Mouse (Mus musculus) granulocyte monocyte progenitor cell, adult 5-6 weeks (primary cell): ENCODE data around the gene Emg1. TPM values are rescaled to one million over a fixed set of nuclear protein-coding genes. Genes with fewer than 3 reads are reported as not detected.

ENCODE experiments used
- ATAC-seq: replicated peaks from 2 replicates; pipeline ENCODE4 v1.8.0; 2016; ENCODE audit warnings: mild to moderate bottlenecking, moderate TSS enrichment, inconsistent platforms; ENCODE audit not compliant: poor library complexity, severe bottlenecking
- total RNA-seq, 2 experiments: library from RNA; stranded (forward) in 1 of 2; stranded (reverse) in 1 of 2; fragments of 200-712, 200-1000 nt in 1 of 2; fragments of >200 nt in 1 of 2; fragmentation: Nextera tagmentation in 1 of 2; gene quantifications; 2 replicates each; pipeline ENCODE4 v1.2.3; 2014 to 2017

Emg1 gene
- total RNA-seq, 2 experiments from 2014 or later = 201 to 209 TPM

- no peak for ATAC-seq
Measured at GRCm38 (mm10) chr6:124655893-124656292, 56.1 kb downstream of the Emg1 start.

Other genes starting within 250 kb of the Emg1 start
- gene Clstn3, start 247.4 kb downstream of the Emg1 start, total RNA-seq (2014; fragmentation: Nextera tagmentation) = 7.5 and 17.8 TPM in 2 replicates
- gene Clstn3, start 247.4 kb downstream of the Emg1 start, total RNA-seq (2017) = 8.6 and 11.6 TPM in 2 replicates
- gene C1rl, start 219.1 kb downstream of the Emg1 start, total RNA-seq (2014; fragmentation: Nextera tagmentation) = 6.8 and 7.0 TPM in 2 replicates
- gene C1rl, start 219.1 kb downstream of the Emg1 start, total RNA-seq (2017) = 5.9 and 8.6 TPM in 2 replicates
- 3.5 and 7.7 TPM in 2 replicates for gene C1ra, start 199.8 kb downstream of the Emg1 start, total RNA-seq (2014; fragmentation: Nextera tagmentation)
- 4.9 and 5.5 TPM in 2 replicates for gene C1ra, start 199.8 kb downstream of the Emg1 start, total RNA-seq (2017)
- not detected in 2 replicates for gene C1s1, start 169.8 kb downstream of the Emg1 start, total RNA-seq (2014; fragmentation: Nextera tagmentation)
- 0.13 TPM in 1 of 2 replicates, not detected in the other for gene C1s1, start 169.8 kb downstream of the Emg1 start, total RNA-seq (2017)
- not detected in 2 replicates for gene C1rb, start 141.9 kb downstream of the Emg1 start, total RNA-seq (2014; fragmentation: Nextera tagmentation)
- gene C1rb, start 141.9 kb downstream of the Emg1 start, total RNA-seq (2017) = not detected in 2 replicates
- not detected in 2 replicates for gene C1s2, start 76.1 kb downstream of the Emg1 start, total RNA-seq (2014; fragmentation: Nextera tagmentation)
- gene C1s2, start 76.1 kb downstream of the Emg1 start, total RNA-seq (2017) = not detected in 2 replicates
- 38.3 and 52.1 TPM in 2 replicates for gene Lpcat3, start 49.2 kb downstream of the Emg1 start, total RNA-seq (2014; fragmentation: Nextera tagmentation)
- gene Lpcat3, start 49.2 kb downstream of the Emg1 start, total RNA-seq (2017) = 23.1 and 29.3 TPM in 2 replicates
- gene Phb2, start 158 bp upstream of the Emg1 start, total RNA-seq (2014; fragmentation: Nextera tagmentation) = 310 and 315 TPM in 2 replicates
- gene Phb2, start 158 bp upstream of the Emg1 start, total RNA-seq (2017) = 320 and 326 TPM in 2 replicates
- 169 and 206 TPM in 2 replicates for gene Ptpn6, start 26.5 kb upstream of the Emg1 start, total RNA-seq (2014; fragmentation: Nextera tagmentation)
- 327 and 371 TPM in 2 replicates for gene Ptpn6, start 26.5 kb upstream of the Emg1 start, total RNA-seq (2017)
- 177 and 222 TPM in 2 replicates for gene Grcc10, start 29.2 kb upstream of the Emg1 start, total RNA-seq (2014; fragmentation: Nextera tagmentation)
- gene Grcc10, start 29.2 kb upstream of the Emg1 start, total RNA-seq (2017) = 109 and 136 TPM in 2 replicates
- gene Gm45234, start 43.8 kb upstream of the Emg1 start, total RNA-seq (2014; fragmentation: Nextera tagmentation) = not detected in 2 replicates
- gene Gm45234, start 43.8 kb upstream of the Emg1 start, total RNA-seq (2017) = not detected in 2 replicates
- gene Atn1, start 44.3 kb upstream of the Emg1 start, total RNA-seq (2014; fragmentation: Nextera tagmentation) = 25.1 and 37.2 TPM in 2 replicates
- gene Atn1, start 44.3 kb upstream of the Emg1 start, total RNA-seq (2017) = 2.6 and 3.0 TPM in 2 replicates
- 0.23 TPM in 1 of 2 replicates, not detected in the other for gene Eno2, start 57.5 kb upstream of the Emg1 start, total RNA-seq (2014; fragmentation: Nextera tagmentation)
- gene Eno2, start 57.5 kb upstream of the Emg1 start, total RNA-seq (2017) = not detected in 2 replicates
- not detected in 2 replicates for gene Lrrc23, start 67.5 kb upstream of the Emg1 start, total RNA-seq (2014; fragmentation: Nextera tagmentation)
- gene Lrrc23, start 67.5 kb upstream of the Emg1 start, total RNA-seq (2017) = 0.98 TPM in 1 of 2 replicates, not detected in the other
- 3.1 and 5.2 TPM in 2 replicates for gene Spsb2, start 96.5 kb upstream of the Emg1 start, total RNA-seq (2014; fragmentation: Nextera tagmentation)
- gene Spsb2, start 96.5 kb upstream of the Emg1 start, total RNA-seq (2017) = 4.6 and 10.5 TPM in 2 replicates
- gene Tpi1, start 102.1 kb upstream of the Emg1 start, total RNA-seq (2014; fragmentation: Nextera tagmentation) = 357 and 379 TPM in 2 replicates
- gene Tpi1, start 102.1 kb upstream of the Emg1 start, total RNA-seq (2017) = 273 and 305 TPM in 2 replicates
- gene Usp5, start 117.3 kb upstream of the Emg1 start, total RNA-seq (2014; fragmentation: Nextera tagmentation) = 88.8 and 89.4 TPM in 2 replicates
- 93.5 and 98.6 TPM in 2 replicates for gene Usp5, start 117.3 kb upstream of the Emg1 start, total RNA-seq (2017)
- 86.1 and 89.0 TPM in 2 replicates for gene Cdca3, start 117.4 kb upstream of the Emg1 start, total RNA-seq (2014; fragmentation: Nextera tagmentation)
- 128 and 162 TPM in 2 replicates for gene Cdca3, start 117.4 kb upstream of the Emg1 start, total RNA-seq (2017)
- not detected in 2 replicates for gene Gnb3, start 128.1 kb upstream of the Emg1 start, total RNA-seq (2014; fragmentation: Nextera tagmentation)
- not detected in 2 replicates for gene Gnb3, start 128.1 kb upstream of the Emg1 start, total RNA-seq (2017)
- 1.4 and 4.3 TPM in 2 replicates for gene P3h3, start 145.6 kb upstream of the Emg1 start, total RNA-seq (2014; fragmentation: Nextera tagmentation)
- gene P3h3, start 145.6 kb upstream of the Emg1 start, total RNA-seq (2017) = 3.4 and 4.0 TPM in 2 replicates
- gene Gpr162, start 151.8 kb upstream of the Emg1 start, total RNA-seq (2014; fragmentation: Nextera tagmentation) = 2.0 TPM in 1 of 2 replicates, not detected in the other
- not detected in 2 replicates for gene Gpr162, start 151.8 kb upstream of the Emg1 start, total RNA-seq (2017)
- gene Cd4, start 176.0 kb upstream of the Emg1 start, total RNA-seq (2014; fragmentation: Nextera tagmentation) = 0.90 TPM in 1 of 2 replicates, not detected in the other
- 0.41 and 0.60 TPM in 2 replicates for gene Cd4, start 176.0 kb upstream of the Emg1 start, total RNA-seq (2017)
- gene Lag3, start 199.5 kb upstream of the Emg1 start, total RNA-seq (2014; fragmentation: Nextera tagmentation) = 1.4 and 3.8 TPM in 2 replicates
- gene Lag3, start 199.5 kb upstream of the Emg1 start, total RNA-seq (2017) = 1.4 and 9.6 TPM in 2 replicates
- gene Ptms, start 207.9 kb upstream of the Emg1 start, total RNA-seq (2014; fragmentation: Nextera tagmentation) = 16.1 and 21.9 TPM in 2 replicates
- gene Ptms, start 207.9 kb upstream of the Emg1 start, total RNA-seq (2017) = 18.5 and 33.0 TPM in 2 replicates
- 82.4 and 102 TPM in 2 replicates for gene Mlf2, start 219.2 kb upstream of the Emg1 start, total RNA-seq (2014; fragmentation: Nextera tagmentation)
- gene Mlf2, start 219.2 kb upstream of the Emg1 start, total RNA-seq (2017) = 49.5 and 79.7 TPM in 2 replicates